ENCODE assay signal across 16 mouse cellular contexts in genomic region chr15:8628150-8628549, GRCm38 (mm10).
DNase-seq lines count a peak whose midpoint lies in the region; ATAC-seq and TF ChIP-seq lines count a peak whose summit lies in the region.
"Had no signal": no experiment of that assay in that cellular context is flagged by ENCODE, and none has a peak within 500 bp of the region (broad histone marks: within the 10 kb centered on the region; RNA-seq: fewer than 3 reads in every experiment).

No protein-coding gene starts in this region.

- H3K79me2 ChIP-seq in liver, adult 2 months (ENCODE audit: control insufficient read depth, insufficient read depth, low read length): no peaks in the 10 kb centered on the region

- no peak overlapping the region for H3K27ac ChIP-seq in hindbrain, embryonic 15.5 days (replicated peaks)
- H3K27ac ChIP-seq in hindbrain, embryonic 16.5 days (ENCODE audit: low read depth, low read length): no peak overlapping the region
- no peak overlapping the region for H3K27ac ChIP-seq in liver, adult 2 months (replicated peaks; ENCODE audit: insufficient read depth, low read depth, low read length)
- H3K27ac ChIP-seq in liver, postnatal 0 days (ENCODE audit: low read depth): no peak overlapping the region
- H3K27ac ChIP-seq: midbrain, embryonic 12.5 days had no signal

- peaks cover 26% of the 10 kb centered on the region for H3K4me1 ChIP-seq in hindbrain, embryonic 15.5 days (replicated peaks)
- peaks cover 7% of the 10 kb centered on the region for H3K4me1 ChIP-seq in hindbrain, embryonic 16.5 days (ENCODE audit: control insufficient read depth, insufficient read depth, low read depth, low read length)
- H3K4me1 ChIP-seq in liver, adult 2 months (ENCODE audit: control insufficient read depth, insufficient read depth, low read length): peaks cover 2% of the 10 kb centered on the region; the same call in 1 of the 2 replicates
- peaks cover 15% of the 10 kb centered on the region for H3K4me1 ChIP-seq in liver, postnatal 0 days (ENCODE audit: insufficient read depth)

- ATAC-seq in hindbrain, embryonic 15.5 days (ENCODE audit: low FRiP score, low read depth): no peak
- ATAC-seq in hindbrain, embryonic 16.5 days: no peak
- ATAC-seq in liver, postnatal 0 days: peak; percentile 60; the same call in 1 of the 2 replicates

- H3K4me3 ChIP-seq in hindbrain, embryonic 15.5 days: no peak overlapping the region
- no peak overlapping the region for H3K4me3 ChIP-seq in hindbrain, embryonic 16.5 days (ENCODE audit: low read length)
- no peak overlapping the region for H3K4me3 ChIP-seq in liver, adult 2 months (ENCODE audit: insufficient read depth, low read depth, low read length)
- H3K4me3 ChIP-seq in liver, postnatal 0 days (ENCODE audit: low read depth, low read length): no peak overlapping the region; the same call in 1 of the 2 replicates

- H3K27me3 ChIP-seq in hindbrain, embryonic 15.5 days: peaks cover 5% of the 10 kb centered on the region; the same call in 1 of the 2 replicates
- no peaks in the 10 kb centered on the region for H3K27me3 ChIP-seq in hindbrain, embryonic 16.5 days (replicated peaks; ENCODE audit: control insufficient read depth, insufficient read depth, low read length)
- no peaks in the 10 kb centered on the region for H3K27me3 ChIP-seq in liver, adult 2 months (ENCODE audit: control insufficient read depth, insufficient read depth, low read length)
- H3K27me3 ChIP-seq in liver, postnatal 0 days (ENCODE audit: insufficient read depth, low read length): peaks cover 16% of the 10 kb centered on the region
- H3K27me3 ChIP-seq: CH12.LX had no signal

- no peak overlapping the region for H3K9ac ChIP-seq in hindbrain, embryonic 15.5 days
- no peak overlapping the region for H3K9ac ChIP-seq in hindbrain, embryonic 16.5 days (ENCODE audit: low read depth, low read length)
- no peak overlapping the region for H3K9ac ChIP-seq in liver, adult 2 months (ENCODE audit: low read depth, low read length)
- H3K9ac ChIP-seq in liver, postnatal 0 days (replicated peaks): no peak overlapping the region

- WGBS in hindbrain, embryonic 15.5 days: 69% methylated on average over 8 of the region's 8 CpGs
- WGBS in hindbrain, embryonic 16.5 days: 72% methylated on average over 8 of the region's 8 CpGs
- 24% methylated on average over 8 of the region's 8 CpGs for WGBS in liver, adult 2 months
- 57% methylated on average over 8 of the region's 8 CpGs for WGBS in liver, postnatal 0 days (ENCODE audit: insufficient replicate concordance)

- TF ChIP-seq POLR2A in liver, adult 2 months (IDR thresholded peaks at IDR 0.05; ENCODE audit: extremely low read depth, insufficient read depth, low read length): no peak

- TF ChIP-seq CTCF in liver, adult 2 months (IDR thresholded peaks at IDR 0.05; ENCODE audit: low read depth, low read length): no peak
- no peak for TF ChIP-seq CTCF in liver, postnatal 0 days (IDR thresholded peaks at IDR 0.05; ENCODE audit: low read depth)

- no peak for TF ChIP-seq EP300 in liver, postnatal 0 days (IDR thresholded peaks at IDR 0.05; ENCODE audit: low read depth)

- DNase-seq in cerebellum, adult 9-10 months: peak; percentile 25
- no peak for DNase-seq in cerebellum, postnatal 25 days
- peak; percentile 70 for DNase-seq in liver, adult 2 months (ENCODE audit: extremely low read depth, low read depth, low spot score)
- DNase-seq in liver: no peak
- peak; percentile 22 for DNase-seq in liver, postnatal 0 days
- DNase-seq in retina, embryonic 14.5 days (ENCODE audit: low spot score): no peak
- DNase-seq: adrenal gland, postnatal 10 days; cerebellum, adult 8-10 months; gastrocnemius, postnatal 25 days; lung, adult 18-20 months; lung, postnatal 36 days; right cerebral cortex, postnatal 14 days had no signal

- H3K4me2 ChIP-seq in hindbrain, embryonic 15.5 days: peak overlapping the region; percentile 80
- H3K4me2 ChIP-seq in hindbrain, embryonic 16.5 days (ENCODE audit: low read length): no peak overlapping the region
- H3K4me2 ChIP-seq in liver, postnatal 0 days (ENCODE audit: low read depth, low read length): peak overlapping the region; percentile 92

- no peaks in the 10 kb centered on the region for H3K9me3 ChIP-seq in hindbrain, embryonic 15.5 days
- no peaks in the 10 kb centered on the region for H3K9me3 ChIP-seq in hindbrain, embryonic 16.5 days (ENCODE audit: control insufficient read depth, low read length)
- no peaks in the 10 kb centered on the region for H3K9me3 ChIP-seq in liver, postnatal 0 days (ENCODE audit: low read length)
- H3K9me3 ChIP-seq: midbrain, embryonic 12.5 days had no signal

- H3K36me3 ChIP-seq in hindbrain, embryonic 15.5 days: no peaks in the 10 kb centered on the region
- no peaks in the 10 kb centered on the region for H3K36me3 ChIP-seq in hindbrain, embryonic 16.5 days (ENCODE audit: control insufficient read depth, insufficient read depth, low read length)
- H3K36me3 ChIP-seq in liver, adult 2 months (ENCODE audit: control insufficient read depth, insufficient read depth, low read length): no peaks in the 10 kb centered on the region
- no peaks in the 10 kb centered on the region for H3K36me3 ChIP-seq in liver, postnatal 0 days (replicated peaks; ENCODE audit: insufficient read depth, low read length)
- H3K36me3 ChIP-seq: midbrain, embryonic 12.5 days had no signal

Comparison
In these comparisons a context has a peak if more than half of its experiments do, and no peak if none do; other contexts are left out.
1. DNase-seq: peak in cerebellum, adult 9-10 months (single experiment), liver, adult 2 months (single experiment) and liver, postnatal 0 days (single experiment); none in cerebellum, postnatal 25 days (0 of 2), liver (single experiment) and retina, embryonic 14.5 days (single experiment).